Mouse (Mus musculus): Measurements from ENCODE around the gene Gp1ba. TPM values are rescaled to one million over a fixed set of nuclear protein-coding genes. Genes with fewer than 3 reads are reported as not detected.

Gp1ba gene
- polyA plus RNA-seq, 1 experiment from 2014 or later, result 0.62 TPM

GRCm38 (mm10) chr11:70689578-70689977, 50.7 kb downstream of the Gp1ba start:
- WGBS, result 37% methylated on average over 4 of the region's 4 CpGs
- no peak for ATAC-seq (replicated peaks; ENCODE audit: insufficient number of reproducible peaks, insufficient read depth, low FRiP score, low read depth)

More at GRCm38 (mm10) chr11:70689578-70689977, 50.7 kb downstream of the Gp1ba start:
- Histone ChIP-seq H3K4me3 (no peak overlapping the region), H3K27me3 (no peaks in the 10 kb centered on the region), H3K9ac (no peak overlapping the region), H3K4me2 (no peak overlapping the region), H3K36me3 (peaks cover 11% of the 10 kb centered on the region; the same call in 1 of the 2 replicates), H3K27ac (no peak overlapping the region), H3K4me1 (replicated peaks) (peaks cover 22% of the 10 kb centered on the region), H3K9me3 (replicated peaks) (no peaks in the 10 kb centered on the region)

Other genes with a start within 250 kb of the Gp1ba start
- 17.6 and 24.3 TPM in 2 replicates for gene Pelp1, start 229.1 kb upstream of the Gp1ba start, polyA plus RNA-seq (2015; fragmentation: Nextera tagmentation; extraction: Ambion mirVana)
- gene Arrb2, start 206.5 kb upstream of the Gp1ba start, polyA plus RNA-seq (2015; fragmentation: Nextera tagmentation; extraction: Ambion mirVana), result 11.4 and 14.7 TPM in 2 replicates
- 19.5 and 24.2 TPM in 2 replicates for gene Med11, start 187.2 kb upstream of the Gp1ba start, polyA plus RNA-seq (2015; fragmentation: Nextera tagmentation; extraction: Ambion mirVana)
- gene Zmynd15, start 179.7 kb upstream of the Gp1ba start, polyA plus RNA-seq (2015; fragmentation: Nextera tagmentation; extraction: Ambion mirVana), result 1.5 and 1.8 TPM in 2 replicates
- 9.0 and 10.2 TPM in 2 replicates for gene Cxcl16, start 179.1 kb upstream of the Gp1ba start, polyA plus RNA-seq (2015; fragmentation: Nextera tagmentation; extraction: Ambion mirVana)
- gene Tm4sf5, start 133.9 kb upstream of the Gp1ba start, polyA plus RNA-seq (2015; fragmentation: Nextera tagmentation; extraction: Ambion mirVana), result 4.9 and 5.4 TPM in 2 replicates
- 0.19 and 0.37 TPM in 2 replicates for gene Vmo1, start 124.5 kb upstream of the Gp1ba start, polyA plus RNA-seq (2015; fragmentation: Nextera tagmentation; extraction: Ambion mirVana)
- 0.42 TPM in 1 of 2 replicates, not detected in the other for gene Gltpd2, start 119.9 kb upstream of the Gp1ba start, polyA plus RNA-seq (2015; fragmentation: Nextera tagmentation; extraction: Ambion mirVana)
- gene Psmb6, start 113.8 kb upstream of the Gp1ba start, polyA plus RNA-seq (2015; fragmentation: Nextera tagmentation; extraction: Ambion mirVana), result 509 and 590 TPM in 2 replicates
- gene Gm40193, start 106.2 kb upstream of the Gp1ba start, polyA plus RNA-seq (2015; fragmentation: Nextera tagmentation; extraction: Ambion mirVana), result not detected in 2 replicates
- 10.4 and 11.7 TPM in 2 replicates for gene Pld2, start 99.1 kb upstream of the Gp1ba start, polyA plus RNA-seq (2015; fragmentation: Nextera tagmentation; extraction: Ambion mirVana)
- gene Mink1, start 76.2 kb upstream of the Gp1ba start, polyA plus RNA-seq (2015; fragmentation: Nextera tagmentation; extraction: Ambion mirVana), result 8.1 and 11.8 TPM in 2 replicates
- not detected in 2 replicates for gene 4930544D05Rik, start 23.3 kb upstream of the Gp1ba start, polyA plus RNA-seq (2015; fragmentation: Nextera tagmentation; extraction: Ambion mirVana)
- 0.30 TPM in 1 of 2 replicates, not detected in the other for gene Chrne, start 19.9 kb upstream of the Gp1ba start, polyA plus RNA-seq (2015; fragmentation: Nextera tagmentation; extraction: Ambion mirVana)
- gene Rnf167, start 8.1 kb downstream of the Gp1ba start, polyA plus RNA-seq (2015; fragmentation: Nextera tagmentation; extraction: Ambion mirVana), result 75.1 and 81.2 TPM in 2 replicates
- 279 TPM in 2 replicates for gene Slc25a11, start 8.4 kb downstream of the Gp1ba start, polyA plus RNA-seq (2015; fragmentation: Nextera tagmentation; extraction: Ambion mirVana)
- gene Pfn1, start 15.5 kb downstream of the Gp1ba start, polyA plus RNA-seq (2015; fragmentation: Nextera tagmentation; extraction: Ambion mirVana), result 1,318 and 1,359 TPM in 2 replicates
- gene Eno3, start 18.1 kb downstream of the Gp1ba start, polyA plus RNA-seq (2015; fragmentation: Nextera tagmentation; extraction: Ambion mirVana), result 389 and 492 TPM in 2 replicates
- gene Spag7, start 30.3 kb downstream of the Gp1ba start, polyA plus RNA-seq (2015; fragmentation: Nextera tagmentation; extraction: Ambion mirVana), result 168 and 186 TPM in 2 replicates
- 11.3 and 16.0 TPM in 2 replicates for gene Camta2, start 49.0 kb downstream of the Gp1ba start, polyA plus RNA-seq (2015; fragmentation: Nextera tagmentation; extraction: Ambion mirVana)
- gene Inca1, start 61.0 kb downstream of the Gp1ba start, polyA plus RNA-seq (2015; fragmentation: Nextera tagmentation; extraction: Ambion mirVana), result 1.4 and 2.2 TPM in 2 replicates
- 5.3 and 5.5 TPM in 2 replicates for gene Kif1c, start 61.4 kb downstream of the Gp1ba start, polyA plus RNA-seq (2015; fragmentation: Nextera tagmentation; extraction: Ambion mirVana)
- 8.4 and 9.3 TPM in 2 replicates for gene Zfp3, start 125.1 kb downstream of the Gp1ba start, polyA plus RNA-seq (2015; fragmentation: Nextera tagmentation; extraction: Ambion mirVana)
- 0.45 and 0.60 TPM in 2 replicates for gene Scimp, start 173.5 kb downstream of the Gp1ba start, polyA plus RNA-seq (2015; fragmentation: Nextera tagmentation; extraction: Ambion mirVana)
- 26.4 and 29.1 TPM in 2 replicates for gene Rabep1, start 205.7 kb downstream of the Gp1ba start, polyA plus RNA-seq (2015; fragmentation: Nextera tagmentation; extraction: Ambion mirVana)

All from heart, embryonic 15.5 days (tissue).